Mouse (Mus musculus) layer of hippocampus, adult 18-20 months (tissue): ENCODE measurements around the gene Tmem150c. TPM values are rescaled to one million over a fixed set of nuclear protein-coding genes. Genes with fewer than 3 reads are reported as not detected.
A peak's percentile ranks its signal among the peaks of the same experiment; 100 is the strongest.

Experiments used
- DNase-seq, 2 experiments: peaks; one replicate each; pipeline ENCODE4 v3.0.0; 2022; ENCODE audit warnings: low spot score in 2 of 2
- total RNA-seq, 2 experiments: library from RNA; stranded (reverse); gene quantifications; 2 replicates each; pipeline ENCODE4 v1.2.3; 2021

The Tmem150c gene
- total RNA-seq, 2 experiments from 2014 or later: 81.6 to 81.9 TPM

DNA sequence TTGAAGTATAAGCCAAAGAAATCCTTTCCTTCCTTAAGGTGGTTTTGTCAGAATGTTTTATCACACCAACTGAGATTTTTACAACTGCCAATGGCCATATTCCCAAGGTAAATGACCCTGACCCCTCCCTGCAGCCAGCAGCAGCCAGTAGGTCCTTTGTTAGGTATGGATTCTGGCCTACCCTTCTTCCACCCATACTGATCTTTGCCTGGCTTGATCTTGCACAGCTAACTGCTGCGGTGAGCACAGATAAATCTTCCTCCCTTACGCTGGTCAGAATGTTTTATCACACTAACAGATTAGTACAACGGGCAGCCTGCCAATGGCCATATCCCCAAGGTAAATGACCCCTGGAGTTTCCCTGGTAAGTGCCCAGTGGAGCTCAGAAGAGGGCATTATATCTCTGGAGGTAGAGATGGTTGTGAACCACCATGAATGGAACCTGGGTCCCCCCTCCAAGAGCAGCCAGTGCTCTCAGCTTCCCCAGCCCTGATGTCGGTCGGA lies 103.7 kb downstream of the Tmem150c start:
- no peak for DNase-seq

GRCm38 (mm10) chr5:100054807-100055547 lies 104.6 kb downstream of the Tmem150c start:
- DNase-seq: no peak

DNA sequence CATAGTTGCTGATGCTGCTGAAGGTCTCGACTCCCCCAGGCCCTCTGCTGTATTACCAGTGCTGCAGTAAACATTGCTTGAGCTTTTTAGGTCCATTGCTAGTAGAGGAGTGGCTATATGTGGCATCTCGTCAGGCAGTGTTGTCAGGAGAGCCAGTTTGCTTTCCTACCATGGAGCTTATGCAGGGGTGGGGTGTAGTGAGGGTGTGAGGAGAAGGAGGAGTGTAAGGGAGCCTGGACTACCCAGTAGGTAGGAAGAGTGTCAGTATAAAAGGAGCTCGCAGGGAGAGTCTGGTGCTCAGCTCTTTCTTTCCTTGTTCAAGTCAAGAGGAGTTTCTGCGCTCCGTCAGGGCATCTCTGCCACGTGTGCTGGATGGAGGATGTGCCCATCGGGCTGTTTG lies 106.9 kb downstream of the Tmem150c start:
- no peak for DNase-seq

DNA sequence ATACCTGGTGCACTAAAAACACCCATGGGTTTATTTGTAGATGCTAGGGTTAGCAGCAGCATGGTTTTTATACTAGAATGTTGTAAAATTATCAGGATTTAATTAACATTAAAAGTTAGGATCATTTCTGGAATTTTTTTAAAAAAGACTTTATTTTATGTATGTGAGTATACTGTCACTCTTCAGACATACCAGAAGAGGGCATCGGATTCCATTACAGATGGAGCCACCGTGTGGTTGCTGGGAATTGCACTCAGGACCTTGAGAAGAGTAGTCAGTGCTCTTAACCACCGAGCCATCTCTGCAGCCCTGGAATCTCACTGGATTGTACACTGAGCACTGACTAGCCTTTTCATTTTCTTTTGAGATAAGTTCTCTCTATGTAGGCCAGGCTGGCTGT lies 109.7 kb downstream of the Tmem150c start:
- DNase-seq: no peak

DNA sequence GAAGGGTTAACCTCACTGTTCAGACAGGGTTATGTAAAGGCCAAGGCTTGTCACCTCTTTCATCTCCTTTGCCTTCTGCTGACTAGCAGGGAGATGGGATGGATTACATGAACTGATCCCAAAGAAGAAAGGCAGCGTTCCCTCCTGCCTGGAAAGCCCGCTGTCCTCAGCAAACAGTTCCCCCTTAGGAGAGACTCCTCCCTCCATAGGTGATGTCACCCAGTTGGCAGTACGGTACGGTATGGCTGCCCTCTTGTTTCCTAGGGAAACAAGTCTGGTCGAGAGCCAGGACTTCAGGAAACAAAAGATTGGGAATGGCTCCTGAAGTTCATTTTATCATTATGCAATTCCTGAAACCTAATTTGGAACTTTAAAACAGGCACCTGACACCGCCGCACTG lies 111.7 kb downstream of the Tmem150c start:
- no peak for DNase-seq

- DNase-seq: no peak
Measured at GRCm38 (mm10) chr5:100047143-100047640, 112.4 kb downstream of the Tmem150c start.

DNA sequence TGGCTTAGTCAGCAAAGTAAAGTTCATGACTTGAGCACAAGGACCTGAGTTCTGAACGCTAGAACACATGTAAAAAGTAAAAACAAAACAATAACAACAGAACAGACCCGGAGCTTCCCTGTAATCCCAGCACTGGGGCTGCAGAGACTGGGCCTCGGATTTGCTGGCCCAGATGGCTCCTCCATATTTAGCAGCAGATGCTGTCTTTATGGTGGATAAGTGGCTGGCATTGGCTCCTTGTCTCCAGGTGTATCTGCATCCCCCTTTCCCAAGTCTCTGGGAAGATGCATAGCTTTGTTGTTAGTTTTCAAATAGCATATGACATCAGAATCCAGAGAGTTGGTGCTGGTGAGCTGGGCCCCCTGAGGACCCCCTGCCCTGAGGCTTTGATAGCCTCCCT lies 113.5 kb downstream of the Tmem150c start:
- DNase-seq: no peak

DNA sequence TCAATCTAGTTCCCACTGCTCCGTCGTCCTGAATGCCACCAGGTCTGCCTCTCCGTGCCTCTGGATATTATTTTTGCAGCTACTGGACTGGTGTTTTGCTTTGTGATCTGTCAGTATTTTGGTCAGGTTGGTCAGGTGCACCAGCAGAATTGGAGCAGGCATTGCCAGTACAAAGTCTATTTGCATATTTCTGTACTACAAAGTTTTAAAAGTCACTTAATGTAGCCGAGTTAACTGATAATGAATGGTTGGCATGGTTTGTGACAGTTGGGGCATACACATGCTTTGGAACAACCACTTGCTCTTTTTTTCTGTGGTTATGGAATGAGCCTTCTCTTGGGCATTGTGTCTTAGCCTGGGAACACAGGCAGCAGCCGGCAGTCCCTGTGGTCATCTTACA lies 115.0 kb downstream of the Tmem150c start:
- DNase-seq: no peak

- no peak for DNase-seq
Measured at GRCm38 (mm10) chr5:100044030-100044429, 115.6 kb downstream of the Tmem150c start.

- peak; percentile 30 to 58 for DNase-seq
Measured at GRCm38 (mm10) chr5:100043361-100043760, 116.2 kb downstream of the Tmem150c start.

DNA sequence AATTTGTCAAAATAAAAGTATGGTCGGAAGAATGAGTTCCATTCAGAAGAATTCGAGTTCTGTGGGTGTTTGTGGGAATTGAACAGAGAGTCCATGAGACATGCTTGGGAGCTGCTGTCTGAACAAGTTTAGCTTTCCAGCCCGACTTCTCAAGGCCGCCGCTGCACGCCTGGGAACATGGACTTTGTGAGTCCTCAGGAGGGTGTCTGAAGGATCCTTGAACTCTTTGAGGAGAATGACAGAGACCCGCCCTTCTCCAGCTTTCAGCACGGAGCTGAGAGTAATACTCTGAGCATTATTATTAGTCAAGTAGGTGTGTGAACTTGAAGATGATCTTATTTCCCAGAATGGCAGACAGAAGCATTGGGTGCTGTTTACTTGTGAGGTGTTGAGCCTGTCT lies 117.1 kb downstream of the Tmem150c start:
- no peak for DNase-seq

DNA sequence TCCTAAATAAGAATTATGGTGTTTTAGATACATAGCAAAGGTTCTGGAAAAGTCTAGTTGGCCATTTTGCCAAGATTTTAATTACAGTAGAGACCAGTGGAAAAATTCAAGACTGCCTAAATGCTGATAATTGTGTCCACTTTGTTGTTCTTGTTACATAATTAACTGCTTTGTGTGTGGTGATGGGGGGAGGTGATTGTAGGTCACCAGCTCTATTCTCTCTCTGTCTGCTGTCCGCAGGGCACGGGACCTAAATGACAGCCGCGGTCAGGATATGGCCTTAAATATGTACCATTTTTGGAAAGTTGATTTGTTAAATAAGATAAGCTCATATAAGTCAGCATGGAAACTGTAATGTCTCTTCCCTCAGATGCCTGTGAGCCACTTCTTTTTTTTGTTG lies 118.3 kb downstream of the Tmem150c start:
- DNase-seq: no peak

GRCm38 (mm10) chr5:100040281-100040784 lies 119.3 kb downstream of the Tmem150c start:
- DNase-seq: peak; percentile 28 to 36

- DNase-seq: peak; percentile 92 to 98
Measured at GRCm38 (mm10) chr5:100039602-100040142, 119.9 kb downstream of the Tmem150c start, which contains the start of the genes Hnrnpdl and Enoph1. Gene Hnrnpdl, minus strand, starts transcription at chr5:100039664. Gene Enoph1, plus strand, starts transcription at chr5:100039985.

- DNase-seq: peak; percentile 95 to 97
Measured at GRCm38 (mm10) chr5:100038714-100039601, 120.7 kb downstream of the Tmem150c start.

DNA sequence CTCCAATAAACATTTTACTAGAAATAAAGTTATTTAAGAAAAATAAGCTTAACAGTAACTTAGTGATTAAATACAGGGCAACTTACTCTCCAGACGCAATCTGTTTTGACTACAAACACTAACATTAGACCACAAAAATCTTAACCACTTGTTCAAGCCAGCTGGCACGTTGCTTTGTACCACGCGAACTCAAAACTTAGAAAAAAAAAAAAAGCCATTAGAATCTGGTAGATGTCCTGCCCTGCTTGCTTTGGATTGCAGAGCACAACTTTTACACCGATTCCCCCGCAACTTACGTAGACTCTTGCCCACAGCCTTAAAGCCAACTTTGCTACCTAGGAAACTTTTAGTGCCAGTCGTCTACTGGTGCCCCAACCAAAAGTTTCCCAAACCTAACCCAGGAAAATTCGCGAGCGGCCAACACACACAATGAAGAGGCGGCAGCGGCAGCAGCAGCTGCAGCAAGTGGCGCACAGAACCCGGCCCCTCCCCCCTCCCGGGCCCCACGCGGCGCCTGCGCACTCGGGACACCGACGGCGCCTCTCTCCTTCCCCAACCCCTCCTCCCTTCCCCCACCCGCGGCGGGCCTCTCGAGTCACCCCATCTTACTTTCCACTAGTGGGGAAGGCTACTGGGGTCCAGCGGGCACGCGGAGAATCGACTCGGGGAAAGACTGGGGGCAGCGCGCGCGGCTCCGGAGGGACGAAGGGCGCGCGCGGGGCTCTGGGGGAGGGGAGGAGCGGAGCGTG lies 121.5 kb downstream of the Tmem150c start:
- DNase-seq: peak; percentile 79 to 92

DNA sequence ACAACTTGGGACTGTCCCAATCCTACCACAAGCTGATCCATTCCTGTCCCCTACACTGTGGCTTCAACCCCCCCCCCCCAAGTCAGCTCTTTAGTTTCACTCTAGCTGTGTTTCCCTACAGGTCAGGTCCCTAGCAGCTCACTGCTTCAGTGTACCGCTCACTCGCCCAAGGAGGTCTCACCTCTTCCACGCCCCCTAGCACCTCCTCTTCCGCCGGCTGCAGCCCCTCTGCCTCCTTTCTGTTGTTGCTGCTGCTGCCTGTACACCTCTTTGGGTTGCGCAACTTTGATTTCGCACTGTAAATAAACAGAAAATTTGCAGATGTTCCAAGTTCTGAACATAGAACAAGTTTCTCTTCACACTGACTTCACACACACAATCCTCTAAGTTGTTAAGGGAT lies 122.9 kb downstream of the Tmem150c start:
- no peak for DNase-seq

DNA sequence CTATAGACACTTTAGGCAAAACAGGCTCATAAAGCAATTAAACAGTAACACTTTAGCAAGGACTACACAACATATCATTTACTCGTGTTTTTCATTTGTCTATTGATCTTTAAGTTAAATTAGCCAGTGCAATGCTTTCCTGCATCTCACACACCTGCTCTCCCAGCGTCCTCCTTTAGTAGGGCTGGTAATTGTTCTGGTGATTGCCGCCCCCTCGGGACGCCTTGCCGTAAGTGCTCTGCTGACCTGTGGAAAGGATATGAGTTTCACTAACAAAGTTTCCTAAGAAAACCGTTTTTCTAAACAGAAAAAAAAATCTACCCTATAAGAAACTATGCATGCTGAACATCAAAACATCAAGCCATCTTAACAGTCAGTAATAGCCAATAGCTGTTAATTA lies 123.7 kb downstream of the Tmem150c start:
- DNase-seq: no peak

DNA sequence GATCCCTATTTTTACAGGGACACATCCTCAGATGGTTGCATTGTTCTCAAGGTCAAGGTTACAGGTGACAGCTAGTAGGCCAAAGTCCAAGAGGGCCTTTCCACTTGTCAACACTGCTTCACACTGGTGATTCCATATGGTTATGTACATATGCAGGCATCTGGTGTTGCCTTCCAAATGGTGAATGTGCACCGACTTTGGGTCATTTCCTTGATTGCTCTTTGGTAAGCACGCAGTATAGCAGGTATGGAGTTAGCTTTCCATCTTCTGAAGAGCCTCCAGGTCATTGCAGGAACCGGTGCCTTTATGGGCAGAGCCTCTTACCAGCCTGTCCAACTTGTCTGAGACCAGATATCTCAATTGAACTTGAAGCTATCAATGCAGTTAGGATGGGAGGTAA lies 127.0 kb downstream of the Tmem150c start:
- DNase-seq: no peak

- DNase-seq: no peak
Measured at GRCm38 (mm10) chr5:100032107-100032506, 127.5 kb downstream of the Tmem150c start.

GRCm38 (mm10) chr5:100030069-100030468 lies 129.5 kb downstream of the Tmem150c start:
- peak in 1 of 2 experiments; percentile 45 for DNase-seq
